Mouse (Mus musculus) kidney, postnatal 14 days (tissue): ENCODE measurements at regions not wholly inside any gene's neighbourhood (a gene's known extent, or its start where the extent isn't known, plus 50 kb on each side); places are given as distances from the start of the nearest gene placed in this dataset.
"Not testable (repeated sequence)": the region's sequence is repeated elsewhere in the genome, so short reads cannot be mapped to it uniquely, and the experiment has no call there.

Source experiments
- DNase-seq: peaks from one replicate; pipeline ENCODE4 v3.0.0; 2022; ENCODE audit warnings: mixed read lengths

GRCm38 (mm10) chr1:185850590-185850989, 266.5 kb downstream of the Lyplal1 start:
- no peak for DNase-seq

GRCm38 (mm10) chr1:185851262-185851893, 265.7 kb downstream of the Lyplal1 start:
- DNase-seq, result no peak

- no peak for DNase-seq
Measured at GRCm38 (mm10) chr1:185861692-185862091, 255.4 kb downstream of the Lyplal1 start.

GRCm38 (mm10) chr1:185865945-185866344, 251.2 kb downstream of the Lyplal1 start:
- DNase-seq, result no peak

GRCm38 (mm10) chr1:185866612-185867011, 250.5 kb downstream of the Lyplal1 start:
- DNase-seq, result no peak

GRCm38 (mm10) chr1:185867018-185867417, 250.1 kb downstream of the Lyplal1 start:
- DNase-seq, result no peak

- no peak for DNase-seq
Measured at GRCm38 (mm10) chr1:185868721-185869120, 248.4 kb downstream of the Lyplal1 start.

- DNase-seq, result no peak
Measured at GRCm38 (mm10) chr1:185887031-185887430, 230.1 kb downstream of the Lyplal1 start.

- DNase-seq, result no peak
Measured at GRCm38 (mm10) chr1:185891814-185892213, 225.3 kb downstream of the Lyplal1 start.

GRCm38 (mm10) chr1:185893421-185893820, 223.7 kb downstream of the Lyplal1 start:
- DNase-seq, result no peak

GRCm38 (mm10) chr1:185898475-185898874, 218.6 kb downstream of the Lyplal1 start:
- DNase-seq, result no peak

GRCm38 (mm10) chr1:185900316-185900715, 216.8 kb downstream of the Lyplal1 start:
- no peak for DNase-seq

- no peak for DNase-seq
Measured at GRCm38 (mm10) chr1:185902395-185902794, 214.7 kb downstream of the Lyplal1 start.

- no peak for DNase-seq
Measured at GRCm38 (mm10) chr1:185905666-185906065, 211.4 kb downstream of the Lyplal1 start.

GRCm38 (mm10) chr1:185915579-185915978, 201.5 kb downstream of the Lyplal1 start:
- DNase-seq, result no peak

GRCm38 (mm10) chr1:185918663-185919062, 198.4 kb downstream of the Lyplal1 start:
- DNase-seq, result no peak

GRCm38 (mm10) chr1:185923723-185924122, 193.4 kb downstream of the Lyplal1 start:
- no peak for DNase-seq

- no peak for DNase-seq
Measured at GRCm38 (mm10) chr1:185929000-185929399, 188.1 kb downstream of the Lyplal1 start.

GRCm38 (mm10) chr1:185929761-185930160, 187.3 kb downstream of the Lyplal1 start:
- no peak for DNase-seq

GRCm38 (mm10) chr1:185933623-185934022, 183.5 kb downstream of the Lyplal1 start:
- no peak for DNase-seq

- DNase-seq, result no peak
Measured at GRCm38 (mm10) chr1:185937026-185937425, 180.1 kb downstream of the Lyplal1 start.

GRCm38 (mm10) chr1:185939914-185940313, 177.2 kb downstream of the Lyplal1 start:
- DNase-seq, result no peak

GRCm38 (mm10) chr1:185940511-185940910, 176.6 kb downstream of the Lyplal1 start:
- no peak for DNase-seq

GRCm38 (mm10) chr1:185951163-185951562, 165.9 kb downstream of the Lyplal1 start:
- no peak for DNase-seq

GRCm38 (mm10) chr1:185955821-185956220, 161.3 kb downstream of the Lyplal1 start:
- DNase-seq, result not testable (repeated sequence)
